Mouse (Mus musculus) monocyte, adult 2 months (primary cell): ENCODE data around the gene Spryd3.

Experiments
- DNase-seq, 2 experiments: peaks; one replicate each; pipeline ENCODE4 v3.0.0; 2022; ENCODE audit warnings: low spot score in 2 of 2, low read depth in 1 of 2

The Spryd3 gene

DNA sequence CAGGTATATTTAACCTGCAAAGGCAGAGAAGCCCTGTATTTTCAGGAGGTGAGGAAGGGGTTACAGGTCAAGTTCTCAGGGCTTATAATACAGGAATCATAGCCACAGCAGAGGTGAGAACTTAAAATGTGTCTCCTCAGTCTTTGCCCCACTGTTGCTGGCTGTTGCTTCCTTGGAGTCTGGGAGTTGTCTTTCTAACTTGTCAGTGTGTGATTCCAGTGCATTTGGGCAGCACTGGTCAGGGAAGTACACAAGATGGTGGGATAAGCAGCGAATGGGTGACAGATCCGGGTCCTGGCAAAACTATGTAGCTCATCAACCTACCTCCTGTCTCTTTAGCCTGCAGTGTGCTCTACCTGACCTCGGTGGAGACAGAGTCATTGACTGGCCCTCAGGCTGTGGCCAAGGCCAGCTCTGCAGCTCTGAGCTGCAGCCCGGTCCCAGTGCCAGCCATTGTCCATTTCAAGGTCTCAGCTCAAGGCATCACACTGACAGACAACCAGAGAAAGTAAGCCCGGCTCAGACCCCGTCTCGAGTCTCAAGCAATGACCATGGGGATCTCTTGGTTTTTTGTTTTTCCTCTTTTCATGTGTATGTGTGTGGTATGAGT, 21.3 kb downstream of the Spryd3 start:
- no peak for DNase-seq

DNA sequence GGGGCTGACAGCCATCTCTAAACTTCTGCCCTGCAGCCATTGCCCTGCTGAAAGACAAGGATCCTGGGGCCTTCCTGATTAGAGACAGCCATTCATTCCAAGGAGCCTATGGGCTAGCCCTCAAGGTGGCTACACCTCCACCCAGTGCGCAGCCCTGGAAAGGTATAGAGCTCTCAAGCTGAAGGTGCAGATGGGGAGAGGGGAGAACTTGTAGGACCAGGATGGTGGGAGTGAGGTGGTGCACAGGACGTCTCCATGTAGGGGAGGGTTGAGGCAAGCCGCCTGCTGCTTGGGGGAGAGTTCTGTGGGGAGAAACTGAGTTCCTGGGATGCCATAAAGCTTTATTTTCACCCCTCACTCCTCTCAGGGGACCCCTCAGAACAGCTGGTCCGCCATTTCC, 22.4 kb downstream of the Spryd3 start:
- DNase-seq, result no peak

DNA sequence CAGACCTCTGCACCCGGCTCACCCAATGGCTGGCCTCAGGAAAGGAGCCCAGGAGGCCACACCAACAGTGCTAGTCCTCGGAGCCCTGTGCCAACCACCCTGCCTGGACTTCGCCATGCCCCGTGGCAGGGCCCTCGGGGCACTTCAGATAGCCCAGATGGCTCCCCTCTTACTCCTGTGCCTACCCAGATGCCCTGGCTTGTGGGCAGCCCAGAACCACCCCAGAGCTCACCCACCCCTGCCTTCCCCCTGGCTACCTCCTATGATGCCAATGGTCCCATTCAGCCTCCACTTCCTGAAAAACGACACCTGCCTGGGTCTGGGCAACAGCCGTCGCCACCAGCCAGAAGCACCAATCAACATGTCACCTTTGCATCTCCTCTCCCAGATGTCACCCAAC, 23.2 kb downstream of the Spryd3 start:
- DNase-seq, result no peak

DNA sequence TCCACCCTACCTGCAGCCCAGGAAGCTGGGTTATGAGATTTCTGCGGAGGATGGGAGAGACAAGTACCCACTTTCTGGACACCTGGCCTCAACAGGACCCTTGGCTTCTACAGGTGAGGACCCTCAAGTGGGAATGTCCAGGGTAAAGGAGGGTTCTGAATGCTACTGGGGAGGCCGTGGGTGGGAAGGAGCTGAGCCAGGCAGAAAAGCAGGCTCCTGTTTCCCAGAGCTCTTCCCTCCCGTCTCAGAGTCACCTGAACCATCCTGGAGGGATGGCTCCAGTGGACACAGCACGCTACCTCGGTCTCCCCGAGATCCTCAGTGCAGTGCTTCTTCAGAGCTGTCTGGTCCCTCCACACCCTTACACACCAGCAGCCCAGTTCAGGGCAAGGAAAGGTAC, 23.9 kb downstream of the Spryd3 start:
- no peak for DNase-seq

DNA sequence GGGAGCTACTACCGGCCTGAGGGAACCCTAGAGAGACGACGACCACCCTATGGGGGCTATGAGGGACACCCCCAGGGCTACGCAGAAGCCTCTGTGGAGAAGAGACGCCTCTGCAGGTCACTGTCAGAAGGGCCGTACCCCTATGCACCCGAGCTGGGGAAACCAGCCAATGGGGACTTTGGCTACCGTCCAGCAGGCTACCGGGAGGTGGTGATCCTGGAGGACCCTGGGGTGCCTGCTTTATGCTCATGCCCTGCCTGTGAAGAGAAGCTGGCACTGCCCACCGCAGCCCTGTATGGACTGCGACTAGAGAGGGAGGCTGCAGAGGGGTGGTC, 24.6 kb downstream of the Spryd3 start:
- DNase-seq, result no peak

DNA sequence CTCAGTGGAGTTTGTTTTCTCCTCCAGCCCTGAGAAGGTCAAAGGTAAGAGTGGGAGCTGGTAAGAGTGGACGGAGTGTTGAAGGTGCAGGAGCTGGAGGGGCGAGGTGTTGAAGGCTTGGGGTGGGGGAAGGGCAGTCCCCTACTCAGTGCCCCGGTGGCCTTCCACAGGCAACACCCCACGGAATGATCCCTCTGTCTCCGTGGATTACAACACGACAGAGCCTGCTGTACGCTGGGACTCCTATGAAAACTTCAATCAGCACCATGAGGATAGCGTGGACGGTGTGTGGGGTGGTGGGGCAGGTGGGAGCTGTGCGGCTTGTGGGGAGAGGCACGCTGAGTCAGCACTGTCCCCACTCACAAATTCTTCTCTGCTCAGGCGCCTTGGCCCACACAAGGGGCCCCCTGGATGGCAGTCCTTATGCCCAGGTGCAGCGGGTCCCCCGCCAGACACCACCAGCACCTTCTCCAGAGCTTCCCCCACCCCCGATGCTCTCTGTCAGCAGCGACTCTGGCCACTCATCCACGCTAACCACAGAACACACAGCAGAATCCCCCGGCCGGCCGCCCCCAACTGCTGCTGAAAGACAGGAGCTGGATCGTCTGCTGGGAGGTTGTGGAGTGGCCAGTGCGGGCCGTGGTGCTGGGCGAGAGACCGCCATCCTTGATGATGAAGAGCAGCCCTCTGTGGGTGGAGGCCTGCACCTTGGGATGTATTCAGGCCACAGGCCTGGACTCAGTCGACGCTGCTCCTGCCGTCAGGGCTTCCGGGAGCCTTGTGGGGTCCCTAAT, 25.1 kb downstream of the Spryd3 start:
- no peak for DNase-seq

DNA sequence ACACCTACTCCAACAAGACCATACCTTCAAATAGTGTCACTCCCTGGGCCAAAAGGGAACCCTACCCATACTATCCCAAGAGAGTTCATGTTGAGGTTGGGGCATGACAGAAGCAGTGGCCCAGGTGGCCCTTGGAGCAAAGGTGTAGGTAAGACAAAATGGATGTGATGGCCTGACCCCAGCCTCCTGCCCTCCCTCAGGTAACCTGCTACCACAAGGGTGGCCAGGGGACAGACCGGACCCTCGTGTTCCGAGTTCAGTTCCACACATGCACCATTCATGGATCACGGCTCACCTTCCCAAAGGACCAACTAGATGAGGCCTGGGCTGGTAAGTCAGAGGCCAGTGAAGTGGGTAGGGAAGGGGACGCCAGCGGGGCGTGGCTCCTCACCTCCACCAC, 25.8 kb downstream of the Spryd3 start:
- DNase-seq, result no peak

DNA sequence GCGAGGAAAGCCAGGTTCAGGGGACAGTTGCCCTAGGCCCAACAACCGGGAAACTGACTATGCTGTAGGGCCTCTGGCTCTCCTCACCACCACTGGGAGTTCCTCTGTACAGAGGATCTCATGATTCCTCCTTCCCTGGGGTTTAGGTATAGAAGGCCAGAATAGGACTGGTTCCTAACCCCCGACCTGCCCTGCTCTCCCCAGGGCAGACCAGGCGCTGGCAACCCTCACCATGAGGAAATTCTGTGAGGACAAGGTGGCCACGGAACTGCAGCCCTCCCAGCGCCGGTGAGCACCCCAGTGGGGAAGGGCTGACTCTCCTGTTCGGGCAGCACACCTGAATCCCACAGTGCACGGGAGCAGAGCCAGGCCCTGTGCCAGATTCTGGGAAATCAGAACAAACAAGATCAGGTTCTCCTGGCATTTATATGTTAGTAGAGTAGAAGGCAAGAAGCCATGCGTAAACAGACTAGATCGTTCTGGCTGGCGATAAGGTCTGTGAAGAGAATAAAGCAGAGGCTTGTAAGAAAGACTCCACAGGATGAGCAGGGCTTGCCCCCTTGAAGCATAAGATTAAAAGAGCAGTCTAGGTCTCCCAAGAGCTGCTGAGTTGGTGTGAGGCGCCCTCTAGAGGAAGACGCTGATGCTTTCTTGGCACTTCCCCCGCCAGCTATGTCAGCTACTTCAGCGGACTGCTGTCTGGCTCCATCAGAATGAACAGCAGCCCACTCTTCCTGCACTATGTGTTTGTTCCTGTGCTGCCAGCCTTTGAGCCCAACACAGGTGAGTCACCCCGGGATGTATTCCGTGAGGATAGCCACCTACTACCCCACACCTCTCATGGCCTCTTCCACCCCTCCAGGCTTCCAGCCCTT, 27.1 kb downstream of the Spryd3 start:
- DNase-seq, result peak in 1 of 2 experiments; percentile 64

DNA sequence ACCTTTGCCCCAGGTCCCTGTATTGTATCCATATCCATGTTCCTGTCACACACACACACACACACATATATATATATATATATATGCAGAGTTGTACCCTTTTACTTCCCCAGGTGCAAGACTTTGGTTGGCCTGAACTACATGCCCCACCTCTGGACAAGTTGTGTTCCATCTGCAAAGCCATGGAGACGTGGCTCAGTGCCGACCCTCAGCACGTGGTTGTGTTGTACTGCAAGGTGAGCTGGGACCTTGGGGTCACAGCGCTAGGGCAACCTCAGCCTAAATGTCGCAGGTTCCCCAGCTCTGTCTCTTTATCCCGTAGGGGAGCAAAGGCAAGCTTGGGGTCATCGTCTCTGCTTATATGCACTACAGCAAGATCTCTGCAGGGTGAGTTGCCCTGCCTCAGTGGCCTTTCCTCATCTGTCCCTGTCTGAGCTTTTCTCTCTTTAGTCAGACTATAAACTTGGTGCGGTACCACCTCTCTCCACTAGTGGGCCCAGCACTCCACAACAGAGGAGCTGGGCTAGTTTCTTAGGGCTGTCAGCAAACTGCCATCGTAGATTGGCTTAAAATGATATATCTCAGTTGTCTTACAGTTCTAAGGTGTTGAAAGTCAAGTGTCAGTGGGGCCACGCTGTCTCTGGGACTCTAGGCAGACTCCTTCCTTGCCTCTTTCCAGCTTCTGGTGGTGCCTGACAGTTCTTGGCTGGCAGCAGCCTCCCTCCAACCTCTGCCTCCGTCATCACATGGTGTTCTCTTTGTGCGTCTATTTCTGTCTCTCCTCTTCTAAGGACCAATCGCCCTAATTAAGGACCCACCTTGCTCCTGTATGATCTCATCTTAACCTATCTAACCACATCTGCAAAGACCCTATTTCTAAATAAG, 28.1 kb downstream of the Spryd3 start:
- no peak for DNase-seq

DNA sequence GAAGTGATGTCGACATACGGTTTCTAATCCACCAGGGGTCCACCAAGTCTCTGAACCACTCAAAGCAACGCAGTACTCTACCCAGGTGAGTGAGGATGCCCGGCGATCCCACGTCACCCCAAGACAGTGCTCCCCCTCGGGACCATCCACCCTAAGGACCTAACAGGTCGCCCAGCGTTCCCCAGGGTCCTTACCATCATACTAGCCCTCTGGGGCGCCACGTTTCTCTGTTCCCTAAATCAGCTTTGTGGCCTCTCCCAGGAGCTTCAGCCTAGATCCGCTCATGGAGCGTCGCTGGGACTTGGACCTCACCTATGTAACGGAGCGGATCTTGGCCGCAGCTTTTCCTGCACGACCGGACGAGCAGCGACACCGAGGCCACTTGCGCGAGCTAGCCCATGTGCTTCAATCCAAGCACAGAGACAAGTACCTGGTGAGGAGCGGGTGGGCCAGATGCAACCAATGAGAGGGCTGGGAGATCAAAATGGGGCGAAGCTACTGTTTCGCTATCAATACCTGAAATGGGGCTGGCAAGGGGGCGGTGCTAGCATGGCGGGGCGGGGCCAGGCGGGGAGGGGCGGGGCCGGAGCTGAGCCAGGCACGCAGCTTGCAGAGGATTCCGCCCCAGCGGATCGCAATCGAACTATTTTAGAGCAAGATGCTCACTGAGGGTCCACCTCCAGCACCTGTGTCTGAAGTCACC, 29.1 kb downstream of the Spryd3 start:
- DNase-seq, result no peak

DNA sequence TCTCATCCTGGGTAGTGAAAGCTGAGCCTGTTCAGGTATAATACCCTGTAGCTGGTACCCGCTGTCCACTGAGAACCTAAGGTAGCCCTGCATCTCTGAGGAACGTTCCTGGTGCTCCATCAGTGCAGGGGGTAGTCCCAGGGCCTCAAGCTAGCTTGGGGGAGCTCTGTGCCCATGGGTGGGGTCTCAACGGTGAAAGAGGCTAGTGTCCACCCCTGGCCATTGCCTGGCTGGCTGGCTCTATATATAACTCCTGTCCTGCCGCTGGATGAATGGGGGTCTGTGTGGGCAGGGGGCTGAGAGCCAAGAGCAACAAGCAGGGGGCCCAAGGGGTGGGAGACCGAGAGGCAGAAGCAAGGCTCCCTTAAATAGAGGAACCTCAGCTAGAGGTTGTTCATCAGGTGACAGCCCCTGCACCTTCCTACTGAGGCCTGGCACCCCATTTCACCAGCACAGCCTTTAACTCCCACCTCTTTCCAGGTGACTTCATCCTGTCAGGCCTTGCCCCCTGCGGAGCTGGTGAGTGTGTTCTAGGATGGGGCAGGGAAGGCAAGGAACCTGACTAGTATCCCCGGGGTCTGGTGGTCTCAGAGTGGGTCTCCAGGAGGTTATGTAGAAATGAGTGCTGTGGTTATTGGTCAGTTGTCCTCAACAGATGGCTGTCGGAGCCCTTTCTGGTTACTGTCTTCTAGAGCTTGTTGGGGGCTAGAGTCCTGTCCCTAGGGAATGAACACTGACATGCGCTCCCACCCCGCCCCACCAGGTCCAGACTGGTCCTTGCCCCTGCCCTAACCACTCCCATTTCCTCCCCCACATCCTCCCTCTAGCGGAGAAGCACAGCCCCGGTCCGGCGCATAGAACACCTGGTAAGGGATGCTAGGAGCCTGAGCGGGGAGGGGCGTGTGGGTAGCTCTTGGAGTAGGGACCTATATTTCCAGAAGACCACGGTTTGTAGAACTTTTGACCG, 30.0 kb downstream of the Spryd3 start:
- no peak for DNase-seq

DNA sequence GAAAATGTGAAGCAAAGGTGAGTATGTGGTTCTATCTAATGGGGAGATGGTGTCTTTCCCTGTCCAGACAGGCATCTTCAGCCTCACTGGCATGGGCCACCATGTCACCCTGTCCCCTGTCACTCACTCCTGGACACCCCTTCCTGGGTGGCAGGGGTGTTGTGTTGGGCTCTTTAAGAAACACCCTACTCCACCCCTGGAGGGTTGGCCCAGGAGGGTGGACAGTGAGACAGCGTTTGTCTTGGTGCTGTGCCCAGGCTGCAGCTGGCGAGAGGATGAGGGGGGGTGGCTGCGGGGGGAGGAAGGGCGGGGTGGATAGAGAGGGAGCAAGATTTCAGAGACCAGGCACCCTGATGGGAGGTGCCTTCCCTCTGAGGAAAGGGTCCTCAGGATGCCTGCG, 30.7 kb downstream of the Spryd3 start:
- no peak for DNase-seq

DNA sequence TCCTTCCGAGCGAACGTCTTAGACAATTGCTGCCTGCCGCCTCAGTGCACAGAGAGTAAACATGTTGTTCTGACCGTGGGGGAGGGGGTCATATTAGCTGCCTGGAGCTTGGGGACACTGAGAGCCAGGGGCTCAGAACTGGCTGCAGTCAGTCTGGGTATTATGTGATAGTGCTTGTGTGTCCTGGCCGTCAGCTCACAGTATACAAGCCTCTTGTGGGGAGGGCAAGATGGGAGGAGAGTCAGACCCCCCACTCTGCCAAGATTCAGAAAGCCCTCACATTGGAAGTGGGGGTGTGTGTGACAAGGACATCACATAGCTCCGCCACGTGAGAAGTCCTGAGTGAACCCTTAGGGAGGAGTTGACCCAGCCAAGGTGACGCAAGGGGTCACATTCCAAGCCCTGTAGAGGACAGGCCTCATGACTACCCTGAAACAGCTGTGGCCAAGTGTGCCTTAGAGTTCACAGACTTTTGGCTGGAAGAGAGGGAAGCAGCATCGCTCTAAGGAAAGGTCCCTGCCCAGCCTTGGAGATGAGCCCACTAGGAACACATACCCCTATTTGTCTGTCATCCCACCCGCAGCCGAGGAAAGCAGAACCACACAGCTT, 32.0 kb downstream of the Spryd3 start:
- DNase-seq, result no peak

DNA sequence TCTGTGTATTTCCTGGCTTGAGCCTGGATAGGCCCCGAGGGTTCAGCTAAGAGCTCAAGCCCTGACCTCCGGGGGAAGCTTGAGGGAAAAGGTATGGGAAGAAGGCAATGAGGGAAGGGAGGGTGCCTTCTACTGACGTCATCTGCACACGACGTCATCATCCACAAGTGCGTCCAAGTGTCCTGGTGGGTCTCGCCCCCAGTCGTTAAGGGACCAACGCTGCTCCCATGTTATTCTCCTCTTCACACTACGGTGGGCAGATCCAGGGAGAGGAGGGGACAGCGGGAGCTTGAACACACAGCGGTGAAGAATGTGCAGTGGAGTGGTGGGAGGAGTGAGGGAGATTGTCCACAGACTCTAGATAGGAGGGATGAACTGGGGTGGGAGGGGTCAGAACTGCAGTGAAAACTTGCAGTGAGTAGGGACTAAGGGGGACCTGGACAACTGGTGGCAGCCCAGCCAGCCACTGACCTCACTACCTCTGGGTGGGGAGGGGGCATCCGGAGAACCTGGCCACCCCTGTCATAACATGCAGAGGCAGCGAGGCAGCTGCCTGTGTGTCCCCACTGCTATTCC, 32.6 kb downstream of the Spryd3 start:
- no peak for DNase-seq

DNA sequence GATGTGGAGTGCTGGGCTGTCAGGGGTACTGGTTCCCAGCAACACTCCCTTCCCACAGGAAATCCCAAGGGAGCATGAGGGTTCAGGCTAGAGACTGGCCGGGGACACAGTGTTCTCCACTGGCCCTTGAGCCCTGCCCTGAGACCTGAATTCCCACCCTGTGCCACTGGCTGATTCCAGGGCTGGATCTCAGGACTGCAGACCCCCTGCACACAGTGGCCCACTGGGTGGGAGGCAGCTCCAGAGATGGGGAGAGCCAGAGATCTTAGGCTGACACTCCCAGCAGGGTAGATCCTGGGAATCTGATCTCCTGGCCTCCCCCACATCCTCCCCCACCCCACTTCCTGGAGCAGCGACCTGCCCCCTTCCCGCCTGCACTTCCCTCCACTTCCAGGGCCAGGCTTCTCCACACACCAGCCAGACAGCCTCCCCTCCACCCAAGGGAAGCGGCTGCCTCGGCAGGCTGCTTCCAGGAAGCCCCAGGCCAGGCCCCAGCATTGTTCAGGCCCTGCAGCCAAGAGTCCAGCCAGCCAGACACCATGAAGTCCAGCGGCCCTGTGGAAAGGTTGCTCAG, 33.4 kb downstream of the Spryd3 start:
- DNase-seq, result no peak

DNA sequence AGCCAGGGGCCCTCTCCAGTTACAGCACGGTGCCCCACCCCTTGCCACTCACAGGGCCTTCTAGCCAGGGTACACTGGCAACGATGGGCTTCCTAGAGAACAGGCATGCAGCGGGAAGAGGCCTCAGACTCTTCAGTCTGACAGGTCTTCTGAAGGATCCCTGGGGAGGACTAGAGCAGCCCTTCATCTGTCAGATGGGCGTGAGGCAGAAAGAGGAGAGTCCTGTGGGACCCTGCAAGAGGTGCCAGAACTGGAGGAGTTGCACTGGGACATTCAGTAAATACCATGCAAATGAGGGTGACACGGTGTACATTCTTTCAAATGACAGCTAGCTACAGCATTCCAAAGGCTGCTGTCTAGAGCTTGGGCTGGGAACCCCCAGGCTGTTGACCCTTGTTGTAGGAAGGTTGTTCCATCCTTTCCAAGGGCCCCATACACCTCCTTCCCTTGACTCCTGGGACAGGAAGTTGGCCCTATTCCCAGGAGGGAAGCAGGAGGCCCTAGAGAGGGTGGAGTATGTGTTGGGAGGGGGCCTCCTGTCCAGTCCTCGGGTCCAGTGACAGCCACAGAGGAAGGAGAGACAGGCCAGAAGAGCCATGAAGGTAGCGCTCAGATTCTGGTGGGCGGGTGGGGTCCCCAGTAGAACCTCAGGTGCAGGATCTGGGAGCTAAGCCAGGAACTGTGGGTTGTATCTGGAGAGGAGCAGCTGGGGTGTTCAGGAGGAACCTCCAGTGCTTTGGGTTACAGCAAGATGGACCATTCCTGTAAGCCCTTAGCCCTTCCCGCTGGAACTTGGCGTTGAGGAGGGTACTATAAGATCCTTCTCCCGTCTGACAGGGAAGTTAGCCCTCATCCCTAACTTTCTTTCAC, 34.1 kb downstream of the Spryd3 start:
- no peak for DNase-seq

DNA sequence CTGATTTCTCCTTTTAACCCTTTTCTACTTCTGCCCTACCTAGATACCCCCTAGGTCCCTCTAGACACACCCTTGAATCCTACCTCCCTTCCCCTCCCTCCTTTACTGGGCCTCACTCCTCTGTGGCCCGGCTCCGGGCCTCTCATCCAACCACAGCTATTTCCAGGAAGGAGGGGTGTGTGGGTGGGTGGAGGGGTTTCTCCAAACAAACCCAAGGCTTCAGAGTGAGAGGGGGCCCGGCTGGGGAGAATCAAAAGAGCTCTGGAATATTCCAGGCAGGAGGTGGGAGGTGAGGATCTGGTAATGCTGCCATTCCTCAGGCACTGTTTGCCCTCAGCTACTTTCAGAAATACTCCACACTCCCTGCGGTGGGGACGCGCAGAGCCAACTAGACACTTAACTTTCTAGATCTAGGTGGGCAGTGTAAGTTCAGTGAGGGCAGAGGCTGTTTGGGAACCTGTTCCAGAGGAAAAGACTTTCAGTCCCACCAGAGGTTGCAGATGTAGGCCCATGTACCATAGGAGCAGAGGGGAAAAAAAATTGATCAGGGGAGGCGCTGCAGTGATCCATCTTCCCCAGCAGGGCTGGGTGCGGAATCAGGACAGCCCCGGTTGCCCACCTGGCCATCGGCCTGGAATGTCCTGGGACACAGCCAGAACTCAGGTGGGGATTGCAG, 34.9 kb downstream of the Spryd3 start:
- no peak for DNase-seq
